In the genomic region with DNA sequence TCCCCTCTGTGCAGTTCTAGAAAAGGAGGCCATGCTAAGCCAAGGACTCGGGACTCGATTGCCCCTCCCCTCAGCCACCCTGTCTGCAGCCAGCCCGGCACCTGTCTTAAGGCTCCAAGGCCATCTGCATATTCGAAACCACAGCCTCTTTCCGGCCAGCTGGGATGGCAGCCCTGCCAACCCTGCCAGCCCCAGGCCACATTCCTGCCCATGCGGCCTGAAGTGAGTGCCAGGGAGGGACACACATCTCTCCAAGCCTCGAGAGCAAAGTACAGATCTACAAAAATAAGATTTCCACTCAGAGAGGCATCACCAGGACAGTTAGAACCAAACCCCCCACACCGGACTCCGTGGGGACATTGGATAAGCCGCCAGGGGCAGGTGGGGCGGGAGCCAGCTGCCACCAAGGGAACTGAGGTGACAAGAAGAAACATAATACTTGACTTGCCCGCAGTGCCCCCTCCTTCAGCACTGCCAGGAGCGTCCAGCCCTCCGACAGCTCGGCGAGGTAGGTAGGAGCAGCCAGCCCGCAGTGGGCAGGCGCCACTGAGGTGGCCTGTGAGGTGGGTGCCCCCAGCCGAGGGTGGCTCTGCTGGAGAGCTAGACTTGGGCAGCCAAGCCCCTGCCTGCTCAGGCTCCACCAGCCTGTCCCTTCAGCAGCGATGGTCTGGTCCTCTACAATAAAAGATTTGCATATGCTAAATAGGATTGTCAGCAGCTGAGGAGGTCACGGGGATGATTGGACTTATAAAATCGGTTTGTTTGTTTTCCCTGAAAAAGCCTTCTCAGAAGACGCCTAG, we compare ENCODE assay signal across 9 mouse cellular contexts. TPM values are rescaled to one million over a fixed set of nuclear protein-coding genes. Genes with fewer than 3 reads are reported as not detected.
A peak's percentile ranks its signal among the peaks of the same experiment; 100 is the strongest.
DNase-seq lines count a peak whose midpoint lies in the region; ATAC-seq and TF ChIP-seq lines count a peak whose summit lies in the region.
"Had no signal": no experiment of that assay in that cellular context is flagged by ENCODE, and none has a peak within 500 bp of the region (broad histone marks: within the 10 kb centered on the region; RNA-seq: fewer than 3 reads in every experiment).

No protein-coding gene starts in this region.

- ATAC-seq in midbrain, embryonic 13.5 days: peak; percentile 55
- ATAC-seq in midbrain, embryonic 14.5 days (ENCODE audit: low FRiP score, low TSS enrichment): no peak
- ATAC-seq in embryonic facial prominence, embryonic 15.5 days (ENCODE audit: insufficient number of reproducible peaks, low FRiP score, low TSS enrichment, low read depth): 0 out of 2 replicates have a peak, but pooled peaks have one; percentile 35
- peak; percentile 24 to 57; a peak in 3 of 4 replicates for ATAC-seq in hematopoietic stem cell, adult 5-6 weeks (replicated peaks in 1 of 2; ENCODE audit: insufficient read depth in 1 of 2, low FRiP score in 2 of 2, low TSS enrichment in 1 of 2, low read depth in 1 of 2, poor library complexity in 2 of 2, severe bottlenecking in 2 of 2)
- ATAC-seq in intestine, embryonic 15.5 days: no peak; the same call in 1 of the 2 replicates

- H3K36me3 ChIP-seq in midbrain, embryonic 13.5 days: no peaks in the 10 kb centered on the region
- no peaks in the 10 kb centered on the region for H3K36me3 ChIP-seq in midbrain, embryonic 14.5 days (ENCODE audit: control insufficient read depth, insufficient read depth, low read length)
- H3K36me3 ChIP-seq in embryonic facial prominence, embryonic 15.5 days: no peaks in the 10 kb centered on the region
- no peaks in the 10 kb centered on the region for H3K36me3 ChIP-seq in thymus, adult 2 months (ENCODE audit: control insufficient read depth, insufficient read depth, low read length)
- H3K36me3 ChIP-seq in intestine, embryonic 15.5 days: no peaks in the 10 kb centered on the region
- H3K36me3 ChIP-seq: limb, embryonic 13.5 days had no signal

- no peak overlapping the region; the same call in 1 of the 2 replicates for H3K9ac ChIP-seq in midbrain, embryonic 13.5 days (replicated peaks)
- H3K9ac ChIP-seq in midbrain, embryonic 14.5 days (replicated peaks; ENCODE audit: low read length): no peak overlapping the region
- H3K9ac ChIP-seq in embryonic facial prominence, embryonic 15.5 days: no peak overlapping the region
- H3K9ac ChIP-seq in intestine, embryonic 15.5 days: no peak overlapping the region
- H3K9ac ChIP-seq: limb, embryonic 13.5 days had no signal

- no peak overlapping the region for H3K27ac ChIP-seq in midbrain, embryonic 13.5 days
- H3K27ac ChIP-seq in midbrain, embryonic 14.5 days (replicated peaks; ENCODE audit: low read depth, low read length): no peak overlapping the region
- H3K27ac ChIP-seq in embryonic facial prominence, embryonic 15.5 days (replicated peaks): no peak overlapping the region
- peak overlapping the region; percentile 41; the same call in 1 of the 2 replicates for H3K27ac ChIP-seq in thymus, adult 2 months (ENCODE audit: control insufficient read depth, insufficient read depth, low read length)
- no peak overlapping the region for H3K27ac ChIP-seq in intestine, embryonic 15.5 days
- H3K27ac ChIP-seq: limb, embryonic 13.5 days had no signal

- TF ChIP-seq CTCF in thymus, adult 2 months (IDR thresholded peaks at IDR 0.05; ENCODE audit: borderline replicate concordance, control insufficient read depth, extremely low read depth, insufficient read depth, low read length, poor library complexity): no peak

- TF ChIP-seq POLR2A in thymus, adult 2 months (IDR thresholded peaks at IDR 0.05; ENCODE audit: control insufficient read depth, extremely low read depth, insufficient read depth, low read length, poor library complexity): no peak

- H3K9me3 ChIP-seq in midbrain, embryonic 13.5 days: no peaks in the 10 kb centered on the region
- no peaks in the 10 kb centered on the region for H3K9me3 ChIP-seq in midbrain, embryonic 14.5 days (ENCODE audit: control insufficient read depth, low read length)
- H3K9me3 ChIP-seq in embryonic facial prominence, embryonic 15.5 days (replicated peaks): no peaks in the 10 kb centered on the region
- no peaks in the 10 kb centered on the region for H3K9me3 ChIP-seq in intestine, embryonic 15.5 days
- H3K9me3 ChIP-seq: limb, embryonic 13.5 days had no signal

- H3K4me2 ChIP-seq in midbrain, embryonic 13.5 days (replicated peaks): no peak overlapping the region
- no peak overlapping the region for H3K4me2 ChIP-seq in midbrain, embryonic 14.5 days (ENCODE audit: low read length)
- H3K4me2 ChIP-seq in embryonic facial prominence, embryonic 15.5 days (replicated peaks): 0 out of 2 replicates have a peak overlapping the region, but pooled peaks have one; percentile 4
- no peak overlapping the region for H3K4me2 ChIP-seq in intestine, embryonic 15.5 days (replicated peaks)
- H3K4me2 ChIP-seq: limb, embryonic 13.5 days had no signal

- H3K4me3 ChIP-seq in midbrain, embryonic 13.5 days (replicated peaks): no peak overlapping the region
- H3K4me3 ChIP-seq in midbrain, embryonic 14.5 days (replicated peaks; ENCODE audit: low read depth, low read length): no peak overlapping the region
- H3K4me3 ChIP-seq in embryonic facial prominence, embryonic 15.5 days (replicated peaks): no peak overlapping the region
- no peak overlapping the region for H3K4me3 ChIP-seq in thymus, adult 2 months (ENCODE audit: control insufficient read depth, insufficient read depth, low read length)
- no peak overlapping the region for H3K4me3 ChIP-seq in intestine, embryonic 15.5 days (replicated peaks)
- H3K4me3 ChIP-seq: limb, embryonic 13.5 days had no signal

- H3K27me3 ChIP-seq in midbrain, embryonic 13.5 days: 0 out of 2 replicates have a peak, but pooled peaks cover 2% of the 10 kb centered on the region
- H3K27me3 ChIP-seq in midbrain, embryonic 14.5 days (ENCODE audit: control insufficient read depth, insufficient read depth, low read length): no peaks in the 10 kb centered on the region
- H3K27me3 ChIP-seq in embryonic facial prominence, embryonic 15.5 days: no peaks in the 10 kb centered on the region
- no peaks in the 10 kb centered on the region for H3K27me3 ChIP-seq in thymus, adult 2 months (ENCODE audit: control insufficient read depth, insufficient read depth, low read length)
- H3K27me3 ChIP-seq in intestine, embryonic 15.5 days (replicated peaks): no peaks in the 10 kb centered on the region
- H3K27me3 ChIP-seq: limb, embryonic 13.5 days had no signal

- DNase-seq in midbrain, embryonic 14.5 days: no peak
- DNase-seq in thymus, adult 2 months: peak; percentile 41
- no peak for DNase-seq in lung, postnatal 4 days
- DNase-seq in left cerebral cortex, adult 11 months (ENCODE audit: low spot score): no peak

- H3K4me1 ChIP-seq in midbrain, embryonic 13.5 days (replicated peaks): peaks cover 16% of the 10 kb centered on the region
- no peaks in the 10 kb centered on the region for H3K4me1 ChIP-seq in midbrain, embryonic 14.5 days (ENCODE audit: control insufficient read depth, insufficient read depth, low read length)
- H3K4me1 ChIP-seq in embryonic facial prominence, embryonic 15.5 days: 0 out of 2 replicates have a peak, but pooled peaks cover 5% of the 10 kb centered on the region
- peaks cover 39% of the 10 kb centered on the region for H3K4me1 ChIP-seq in thymus, adult 2 months (replicated peaks; ENCODE audit: control insufficient read depth, insufficient read depth, low read length)
- H3K4me1 ChIP-seq in intestine, embryonic 15.5 days (replicated peaks): no peaks in the 10 kb centered on the region

- 49% methylated on average over 23 of the region's 23 CpGs for WGBS in midbrain, embryonic 13.5 days
- WGBS in midbrain, embryonic 14.5 days: 48% methylated on average over 23 of the region's 23 CpGs
- WGBS in embryonic facial prominence, embryonic 15.5 days: 44% methylated on average over 23 of the region's 23 CpGs
- 51% methylated on average over 23 of the region's 23 CpGs for WGBS in thymus, adult 2 months
- 49% methylated on average over 23 of the region's 23 CpGs for WGBS in intestine, embryonic 15.5 days

RNA-seq across cellular contexts. Expression of a gene that starts 39.0 kb away (rescaled TPM):
- polyA plus RNA-seq in midbrain, embryonic 13.5 days (2015; fragmentation: Nextera tagmentation; extraction: Ambion mirVana): 48.2 and 50.7 TPM in 2 replicates
- polyA plus RNA-seq in midbrain, embryonic 14.5 days (2014; fragmentation: Nextera tagmentation; extraction: Ambion mirVana): 51.2 and 56.0 TPM in 2 replicates
- 25.6 TPM in 2 replicates for polyA plus RNA-seq in embryonic facial prominence, embryonic 15.5 days (2015; fragmentation: Nextera tagmentation; extraction: Ambion mirVana)
- total RNA-seq in hematopoietic stem cell, adult 5-6 weeks (2017): 3.6 and 5.6 TPM in 2 replicates
- 9.2 and 9.4 TPM in 2 replicates for polyA plus RNA-seq in thymus, adult 2 months (2012; rRNA removed)
- 19.6 and 19.9 TPM in 2 replicates for polyA plus RNA-seq in intestine, embryonic 15.5 days (2015; fragmentation: Nextera tagmentation; extraction: Ambion mirVana)

Comparison
In these comparisons a context has a peak if more than half of its experiments do, and no peak if none do; other contexts are left out.
1. ATAC-seq: peak in midbrain, embryonic 13.5 days (single experiment), embryonic facial prominence, embryonic 15.5 days (single experiment) and hematopoietic stem cell, adult 5-6 weeks (2 of 2); none in midbrain, embryonic 14.5 days (single experiment) and intestine, embryonic 15.5 days (single experiment).